Mouse (Mus musculus) adrenal gland, postnatal 36 days (tissue): ENCODE data around the gene Svs2. TPM values are rescaled to one million over a fixed set of nuclear protein-coding genes. Genes with fewer than 3 reads are reported as not detected.
A peak's percentile ranks its signal among the peaks of the same experiment; 100 is the strongest.
"Not testable (repeated sequence)": the region's sequence is repeated elsewhere in the genome, so short reads cannot be mapped to it uniquely, and the experiment has no call there.

Experiments
- DNase-seq, 2 experiments: peaks; one replicate each; pipeline ENCODE4 v3.0.0; 2021; ENCODE audit warnings: mixed read lengths in 1 of 2
- long read RNA-seq, 2 experiments: library from polyadenylated mRNA; stranded (forward); transcript quantifications; one replicate each; pipeline ENCODE4 v2.0.0; 2021; ENCODE audit warnings: borderline sequencing depth in 2 of 2
- total RNA-seq, 2 experiments: library from RNA; stranded (reverse); gene quantifications; 2 replicates each; pipeline ENCODE4 v1.2.3; 2021

The Svs2 gene
- total RNA-seq = not detected
- long read RNA-seq, experiment 1 = 0 reads
- long read RNA-seq, experiment 2 = 0 reads

- DNase-seq = no peak
Observed at GRCm38 (mm10) chr2:164238366-164238765, at the start of gene Svs2. TSS of gene Svs2 (minus strand) at chr2:164238466.

GRCm38 (mm10) chr2:164278359-164278758 lies 40.1 kb upstream of the Svs2 start, which contains the start of gene Svs4:
TSS of gene Svs4 (minus strand) at chr2:164278459.
- DNase-seq = no peak

- DNase-seq = not testable (repeated sequence)
Observed at GRCm38 (mm10) chr2:164256540-164256939, 18.3 kb upstream of the Svs2 start, which contains the start of gene Svs3b. TSS of gene Svs3b (minus strand) at chr2:164256640.

GRCm38 (mm10) chr2:164232671-164233070 lies 5.6 kb downstream of the Svs2 start:
- no peak for DNase-seq

- peak; percentile 38 to 44 for DNase-seq
Observed at GRCm38 (mm10) chr2:164228361-164229070, 9.8 kb downstream of the Svs2 start.

GRCm38 (mm10) chr2:164221522-164221921 lies 16.7 kb downstream of the Svs2 start, which contains the start of gene Wfdc15b:
TSS of gene Wfdc15b (minus strand) at chr2:164221660.
- no peak for DNase-seq

- DNase-seq = no peak
Observed at GRCm38 (mm10) chr2:164219295-164219694, 19.0 kb downstream of the Svs2 start.

GRCm38 (mm10) chr2:164212711-164213110 lies 25.6 kb downstream of the Svs2 start:
- no peak for DNase-seq

GRCm38 (mm10) chr2:164210892-164211291 lies 27.4 kb downstream of the Svs2 start:
- no peak for DNase-seq

- peak in 1 of 2 experiments; percentile 15 for DNase-seq
Observed at GRCm38 (mm10) chr2:164206676-164207075, 31.6 kb downstream of the Svs2 start.

- not testable (repeated sequence) for DNase-seq
Observed at GRCm38 (mm10) chr2:164206011-164206410, 32.3 kb downstream of the Svs2 start.

GRCm38 (mm10) chr2:164199626-164200327 lies 38.5 kb downstream of the Svs2 start, which contains the start of gene Wfdc15a:
TSS of gene Wfdc15a (minus strand) at chr2:164200130.
- no peak for DNase-seq

GRCm38 (mm10) chr2:164196700-164196990 lies 41.6 kb downstream of the Svs2 start:
- peak; percentile 26 to 45 for DNase-seq

GRCm38 (mm10) chr2:164195971-164196699 lies 42.1 kb downstream of the Svs2 start:
- peak; percentile 13 to 18 for DNase-seq

GRCm38 (mm10) chr2:164194959-164195630 lies 43.2 kb downstream of the Svs2 start:
- DNase-seq = peak; percentile 43

- no peak for DNase-seq
Observed at GRCm38 (mm10) chr2:164192279-164192678, 46.0 kb downstream of the Svs2 start.

GRCm38 (mm10) chr2:164190576-164190975 lies 47.7 kb downstream of the Svs2 start, which contains the start of gene Wfdc12:
TSS of gene Wfdc12 (minus strand) at chr2:164190608.
- DNase-seq = no peak

- no peak for DNase-seq
Observed at GRCm38 (mm10) chr2:164188722-164189121, 49.5 kb downstream of the Svs2 start.
